Mouse (Mus musculus) CH12.LX (cell line): Measurements from ENCODE around the gene Olfr606. TPM values are rescaled to one million over a fixed set of nuclear protein-coding genes. Genes with fewer than 3 reads are reported as not detected.
"Not testable (repeated sequence)": the region's sequence is repeated elsewhere in the genome, so short reads cannot be mapped to it uniquely, and the experiment has no call there.

Experiments used
- DNase-seq: peaks from one replicate; pipeline ENCODE4 v3.0.0-alpha.2; 2013; ENCODE audit errors: extremely low read depth
- H3K27ac ChIP-seq: 2 replicates; pipeline ENCODE4 v1.5.1; 2012; ENCODE audit warnings: low read depth, mild to moderate bottlenecking, control low read depth, moderate library complexity; ENCODE audit not compliant: insufficient read depth
- H3K27me3 ChIP-seq: replicated peaks from 2 replicates; pipeline ENCODE3; 2012; ENCODE audit warnings: inconsistent platforms
- H3K36me3 ChIP-seq, 2 experiments: replicated peaks in 1 of 2; 2 replicates each; pipeline versions ENCODE3 to v1.6.1; 2012; ENCODE audit warnings: inconsistent platforms in 1 of 2, low read length in 1 of 2, mild to moderate bottlenecking in 1 of 2, mixed read lengths in 1 of 2, moderate library complexity in 1 of 2; ENCODE audit not compliant: control insufficient read depth in 1 of 2, insufficient read depth in 1 of 2
- H3K4me1 ChIP-seq, 2 experiments: 2 replicates each; pipeline ENCODE4 v1.6.1; 2012; ENCODE audit warnings: inconsistent platforms in 1 of 2, moderate library complexity in 1 of 2; ENCODE audit not compliant: insufficient read depth in 2 of 2, control insufficient read depth in 1 of 2
- H3K4me2 ChIP-seq: 2 replicates; pipeline ENCODE4 v1.6.1; 2012; ENCODE audit warnings: low read depth, mild to moderate bottlenecking, control low read depth; ENCODE audit not compliant: poor library complexity, insufficient read depth, severe bottlenecking
- H3K4me3 ChIP-seq, 3 experiments: fragments of 150-350 bp in 1 of 3; sonication (generic) in 1 of 3; replicated peaks in 1 of 3; 2 replicates each; pipeline versions ENCODE3 to v1.5.1; 2011 to 2012; ENCODE audit warnings: low read depth in 2 of 3, low read length in 2 of 3, mild to moderate bottlenecking in 2 of 3, moderate library complexity in 2 of 3, control low read depth in 1 of 3, improper control_type of control experiment in 1 of 3, inconsistent platforms in 1 of 3, mixed read lengths in 1 of 3; ENCODE audit not compliant: poor library complexity in 1 of 3
- H3K79me2 ChIP-seq: replicated peaks from 2 replicates; pipeline ENCODE4 v1.6.1; 2012; ENCODE audit warnings: mild to moderate bottlenecking, moderate library complexity; ENCODE audit not compliant: control insufficient read depth, poor library complexity, insufficient read depth, severe bottlenecking; ENCODE audit errors: extremely low read depth
- H3K9ac ChIP-seq: 2 replicates; pipeline ENCODE4 v1.6.1; 2012; ENCODE audit warnings: low read depth, mild to moderate bottlenecking, control low read depth, moderate library complexity; ENCODE audit not compliant: insufficient read depth
- H3K9me3 ChIP-seq: replicated peaks from 2 replicates; pipeline ENCODE3; 2012; ENCODE audit warnings: low read length, inconsistent platforms, mixed read lengths
- CHD1 ChIP-seq: IDR thresholded peaks from 2 replicates; pipeline ENCODE4 v1.6.1; 2012; ENCODE audit warnings: low read depth, low read length, improper control_type of control experiment, inconsistent platforms
- E2F4 ChIP-seq: IDR thresholded peaks from 2 replicates; pipeline ENCODE4 v1.6.1; 2011; ENCODE audit warnings: low read depth, low read length, improper control_type of control experiment; ENCODE audit not compliant: insufficient replicate concordance
- ELF1 ChIP-seq: IDR thresholded peaks from 2 replicates; pipeline ENCODE4 v1.6.1; 2014; ENCODE audit warnings: low read depth, mild to moderate bottlenecking, inconsistent platforms, low read length, improper control_type of control experiment
- GABPA ChIP-seq: IDR thresholded peaks from 2 replicates; pipeline ENCODE4 v1.6.1; 2012; ENCODE audit warnings: low read depth, low read length, improper control_type of control experiment, inconsistent platforms; ENCODE audit not compliant: insufficient replicate concordance
- MAX ChIP-seq: IDR thresholded peaks from 2 replicates; pipeline ENCODE4 v1.6.1; 2011; ENCODE audit warnings: low read length, improper control_type of control experiment
- MXI1 ChIP-seq: IDR thresholded peaks from 2 replicates; pipeline ENCODE4 v1.6.1; 2011; ENCODE audit warnings: mild to moderate bottlenecking, low read depth, low read length, improper control_type of control experiment
- MYC ChIP-seq: IDR thresholded peaks from 2 replicates; pipeline ENCODE4 v1.6.1; 2011; ENCODE audit warnings: low read depth, mild to moderate bottlenecking, improper control_type of control experiment, low read length
- NRF1 ChIP-seq: IDR thresholded peaks from 2 replicates; pipeline ENCODE4 v1.6.1; 2014; ENCODE audit warnings: low read depth, mild to moderate bottlenecking, inconsistent platforms, low read length, improper control_type of control experiment, moderate library complexity
- POLR2AphosphoS2 ChIP-seq: IDR thresholded peaks from 2 replicates; pipeline ENCODE4 v1.6.1; 2011; ENCODE audit warnings: low read depth, low read length, improper control_type of control experiment
- SIN3A ChIP-seq: IDR thresholded peaks from 2 replicates; pipeline ENCODE4 v1.6.1; 2012; ENCODE audit warnings: low read length, improper control_type of control experiment, inconsistent platforms
- SMC3 ChIP-seq: IDR thresholded peaks from 2 replicates; pipeline ENCODE4 v1.6.1; 2011; ENCODE audit warnings: low read depth, low read length, improper control_type of control experiment
- TBP ChIP-seq: conservative IDR thresholded peaks from 2 replicates; pipeline ENCODE4 v1.6.1; 2011; ENCODE audit warnings: low read depth, low read length, improper control_type of control experiment
- USF2 ChIP-seq: conservative IDR thresholded peaks from 2 replicates; pipeline ENCODE4 v1.6.1; 2011; ENCODE audit warnings: low read depth, low read length, improper control_type of control experiment
- ZMIZ1 ChIP-seq: IDR thresholded peaks from 2 replicates; pipeline ENCODE4 v1.6.1; 2012; ENCODE audit warnings: low read depth, mild to moderate bottlenecking, inconsistent platforms, low read length, improper control_type of control experiment
- ZNF384 ChIP-seq: IDR thresholded peaks from 2 replicates; pipeline ENCODE4 v1.6.1; 2012; ENCODE audit warnings: low read depth, low read length, improper control_type of control experiment, inconsistent platforms
- dilution Hi-C: fragments of 300-500 bp; cut with MboI; formaldehyde crosslinking; loops from 2 replicates; pipeline ENCODE4 v1.14.3; 2020; ENCODE audit warnings: low sequenced_read_pairs; ENCODE audit not compliant: extremely low pct_unique_long_range_greater_than_20kb, extremely low pct_ligation_motif_present
- in situ Hi-C: fragments of 300-500 bp; cut with MboI; formaldehyde crosslinking; loops from 3 replicates; pipeline ENCODE4 v1.14.3; 2019; ENCODE audit warnings: low sequenced_read_pairs, low pct_ligation_motif_present, low pct_unique_long_range_greater_than_20kb, mixed read lengths
- polyA plus RNA-seq: library from polyadenylated mRNA; unstranded; fragments of >175 nt; gene quantifications from 2 replicates; pipeline ENCODE4 v1.2.1, GENCODE M21; 2012; ENCODE audit warnings: low read depth; ENCODE audit not compliant: insufficient read length
- total RNA-seq, 2 experiments: library from RNA; depleted of rRNA; stranded (reverse); fragments of 300-350 nt in 1 of 2; fragments of >200 nt in 1 of 2; gene quantifications; 2 replicates each; pipeline ENCODE4 v1.2.3; 2012 to 2014

Olfr606 gene
- total RNA-seq (2012; rRNA removed) (not detected in 2 replicates), total RNA-seq (2014; rRNA removed) (not detected in 2 replicates), polyA plus RNA-seq (not detected in 2 replicates)

DNA sequence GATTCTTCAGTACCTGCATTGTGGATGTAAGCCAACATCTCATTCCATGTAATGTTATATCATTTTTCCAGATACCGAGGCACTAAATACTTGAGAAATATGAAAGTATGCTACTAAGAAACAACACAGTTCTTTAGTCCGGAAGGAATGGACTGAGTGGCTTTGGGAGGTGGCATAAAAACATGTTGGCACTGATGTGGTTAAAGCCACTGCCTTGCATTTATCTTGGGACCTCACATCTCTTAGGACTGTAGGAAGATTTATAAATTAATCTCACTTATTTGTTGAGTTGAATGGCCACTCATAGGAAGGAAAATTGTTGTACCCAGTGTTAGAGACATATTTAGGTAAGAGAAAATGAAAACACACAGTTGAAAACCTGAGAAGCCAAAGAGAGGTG is at the start of gene Olfr606:
Gene Olfr606 (plus strand): TSS at position 301 of the 400 bp plus-strand sequence.
- TF ChIP-seq SIN3A (no peak), ZNF384 (no peak), ZMIZ1 (no peak)
- H3K27ac ChIP-seq = no peak within 1 kb of the TSS
- no peak within 1 kb of the TSS for H3K4me2 ChIP-seq
- H3K27me3 ChIP-seq = no peaks in the 10 kb centered on the region
- H3K9me3 ChIP-seq = no peaks in the 10 kb centered on the region
- H3K79me2 ChIP-seq = no peaks in the 10 kb centered on the region
- dilution Hi-C loops = no loop called here
- DNase-seq = no peak
- no peaks in the 10 kb centered on the region for H3K36me3 ChIP-seq
- no peak within 1 kb of the TSS for H3K9ac ChIP-seq
- in situ Hi-C loops = no loop called here
- H3K4me3 ChIP-seq = no peak within 1 kb of the TSS
- H3K4me1 ChIP-seq = no peaks in the 10 kb centered on the region

DNA sequence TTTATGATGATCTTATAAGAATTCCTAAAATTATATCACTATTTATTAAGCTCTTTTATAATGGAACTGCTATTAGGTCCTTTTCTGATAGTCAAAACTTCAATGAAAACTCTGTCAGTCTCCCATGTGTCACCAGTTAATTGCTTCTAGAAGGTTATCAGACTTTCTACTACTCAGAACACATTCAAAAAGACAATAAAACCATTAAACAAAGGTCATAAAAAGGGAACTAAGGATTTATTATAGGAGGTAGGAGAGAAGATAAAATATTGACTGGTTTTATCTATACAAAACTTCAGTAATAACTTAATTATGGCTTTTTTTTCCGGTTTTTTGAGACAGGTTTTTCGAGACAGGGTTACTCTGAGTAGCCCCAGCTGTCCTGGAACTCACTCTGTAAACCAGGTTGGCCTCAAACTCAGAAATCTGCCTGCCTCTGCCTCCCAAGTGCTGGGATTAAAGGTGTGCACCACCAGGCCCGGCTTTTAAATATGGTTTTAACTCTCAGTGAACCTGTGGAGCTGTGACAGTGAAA is 42.3 kb upstream of the Olfr606 start:
- H3K79me2 ChIP-seq, H3K9ac ChIP-seq, in situ Hi-C loops, H3K9me3 ChIP-seq, H3K27me3 ChIP-seq, H3K27ac ChIP-seq, H3K4me1 ChIP-seq, H3K36me3 ChIP-seq, dilution Hi-C loops, H3K4me2 ChIP-seq, DNase-seq, H3K4me3 ChIP-seq: not testable (repeated sequence)

DNA sequence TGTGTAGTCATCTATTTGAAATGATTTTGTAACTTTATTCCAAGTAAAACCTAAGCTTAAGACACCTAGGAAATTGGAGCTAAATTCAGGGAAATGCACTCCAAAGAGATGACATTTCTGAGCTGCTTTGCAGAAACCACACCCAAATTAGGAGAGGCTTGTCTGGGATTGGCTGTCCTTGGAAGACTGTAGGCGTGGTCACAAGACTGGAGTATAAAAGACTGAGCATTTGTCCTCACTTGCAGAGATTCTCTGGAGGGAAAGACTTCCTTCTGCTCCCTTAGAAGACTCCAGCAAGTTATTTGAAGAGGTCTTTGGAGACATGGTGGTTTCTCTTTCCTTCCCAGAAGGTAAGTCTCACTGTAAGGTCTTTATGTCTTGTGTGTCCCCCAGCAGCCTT is 34.1 kb upstream of the Olfr606 start, which contains the start of gene Usp17lc:
Gene Usp17lc (plus strand): TSS at position 301 of the 400 bp plus-strand sequence.
- H3K36me3 ChIP-seq, H3K4me2 ChIP-seq, H3K9ac ChIP-seq, in situ Hi-C loops, H3K79me2 ChIP-seq, dilution Hi-C loops, H3K4me3 ChIP-seq, H3K4me1 ChIP-seq, DNase-seq, H3K9me3 ChIP-seq, H3K27ac ChIP-seq, H3K27me3 ChIP-seq: not testable (repeated sequence)

DNA sequence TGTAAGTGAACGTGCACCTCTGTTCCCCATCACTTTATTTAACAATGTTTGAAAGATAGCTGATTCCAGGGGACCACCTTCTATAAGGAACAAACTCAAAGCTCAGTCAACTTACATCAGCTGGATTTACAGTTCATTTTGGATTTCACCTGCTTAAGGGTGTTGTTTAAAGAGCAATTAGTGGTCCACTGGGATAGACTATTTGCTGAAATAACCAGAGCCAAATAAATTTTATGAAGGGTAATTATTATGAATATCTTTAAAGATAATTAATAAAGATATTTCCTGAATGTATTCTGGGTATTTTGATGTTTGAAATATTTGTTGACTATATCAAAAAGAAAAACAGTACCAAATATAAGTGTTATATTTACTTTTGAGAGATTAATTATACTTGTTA is 3.5 kb upstream of the Olfr606 start, which contains the start of gene Olfr605:
Gene Olfr605 (minus strand): TSS at position 101 of the 400 bp plus-strand sequence.
- H3K27ac ChIP-seq = no peak within 1 kb of the TSS
- no peak within 1 kb of the TSS for H3K9ac ChIP-seq
- H3K4me1 ChIP-seq = no peaks in the 10 kb centered on the region
- in situ Hi-C loops (no loop called here), dilution Hi-C loops (no loop called here)
- DNase-seq = no peak
- no peak for TF ChIP-seq USF2
- TF ChIP-seq NRF1 = no peak
- TF ChIP-seq ELF1 = no peak
- TF ChIP-seq E2F4 = no peak
- TF ChIP-seq MXI1 = no peak
- no peak for TF ChIP-seq SMC3
- TF ChIP-seq MAX = no peak
- no peak for TF ChIP-seq TBP
- no peak for TF ChIP-seq MYC
- no peak for TF ChIP-seq GABPA
- TF ChIP-seq POLR2AphosphoS2 = no peak
- no peak for TF ChIP-seq CHD1
- H3K27me3 ChIP-seq = no peaks in the 10 kb centered on the region
- H3K79me2 ChIP-seq = no peaks in the 10 kb centered on the region
- no peaks in the 10 kb centered on the region for H3K9me3 ChIP-seq
- H3K36me3 ChIP-seq = no peaks in the 10 kb centered on the region
- H3K4me2 ChIP-seq = no peak within 1 kb of the TSS
- no peak within 1 kb of the TSS for H3K4me3 ChIP-seq
